Mouse (Mus musculus) midbrain, embryonic 13.5 days (tissue): ENCODE results near the gene Tnni3k. TPM values are rescaled to one million over a fixed set of nuclear protein-coding genes. Genes with fewer than 3 reads are reported as not detected.
"Not testable (repeated sequence)": the region's sequence is repeated elsewhere in the genome, so short reads cannot be mapped to it uniquely, and the experiment has no call there.

Experiments used
- ATAC-seq: fragments of 200-750 bp; cut with Nextera tagmentation; 2 replicates; pipeline ENCODE4 v1.8.0; 2017; ENCODE audit warnings: mild to moderate bottlenecking, moderate TSS enrichment, moderate library complexity
- H3K27ac ChIP-seq: fragments of 300-500 bp; sonication (generic); 2 replicates; pipeline ENCODE4 v1.5.1; 2015; ENCODE audit warnings: inconsistent platforms, mild to moderate bottlenecking, moderate library complexity
- H3K27me3 ChIP-seq: fragments of 300-500 bp; sonication (generic); 2 replicates; pipeline ENCODE4 v1.6.1; 2015; ENCODE audit warnings: mild to moderate bottlenecking, inconsistent platforms
- H3K36me3 ChIP-seq: fragments of 300-500 bp; sonication (generic); 2 replicates; pipeline ENCODE4 v1.6.1; 2015; ENCODE audit warnings: mild to moderate bottlenecking, inconsistent platforms
- H3K4me1 ChIP-seq: fragments of 300-500 bp; sonication (generic); replicated peaks from 2 replicates; pipeline ENCODE4 v1.6.1; 2015; ENCODE audit warnings: inconsistent platforms
- H3K4me2 ChIP-seq: fragments of 300-500 bp; sonication (generic); replicated peaks from 2 replicates; pipeline ENCODE4 v1.6.1; 2015; ENCODE audit warnings: moderate library complexity, mild to moderate bottlenecking, inconsistent platforms
- H3K4me3 ChIP-seq: fragments of 300-500 bp; sonication (generic); replicated peaks from 2 replicates; pipeline ENCODE4 v1.5.1; 2015; ENCODE audit warnings: mild to moderate bottlenecking, inconsistent platforms
- H3K9ac ChIP-seq: fragments of 300-500 bp; sonication (generic); replicated peaks from 2 replicates; pipeline ENCODE4 v1.6.1; 2015; ENCODE audit warnings: mild to moderate bottlenecking, inconsistent platforms
- H3K9me3 ChIP-seq: fragments of 300-500 bp; sonication (generic); 2 replicates; pipeline ENCODE4 v1.6.1; 2016; ENCODE audit warnings: mild to moderate bottlenecking, inconsistent platforms
- WGBS: fragments of 180-500 bp; shearing (Covaris S2); methylation state at CpG from one replicate; pipeline ENCODE4 v1.1.7; 2015; 5-methylcytosine and 5-hydroxymethylcytosine counted together
- polyA plus RNA-seq: library from polyadenylated mRNA; unstranded; fragments of >200 nt; fragmentation: Nextera tagmentation; extraction: Ambion mirVana; gene quantifications from 2 replicates; pipeline ENCODE4 v1.2.1, GENCODE M21; 2015

The Tnni3k gene
- polyA plus RNA-seq, 1 experiment from 2014 or later = 0.08 TPM

DNA sequence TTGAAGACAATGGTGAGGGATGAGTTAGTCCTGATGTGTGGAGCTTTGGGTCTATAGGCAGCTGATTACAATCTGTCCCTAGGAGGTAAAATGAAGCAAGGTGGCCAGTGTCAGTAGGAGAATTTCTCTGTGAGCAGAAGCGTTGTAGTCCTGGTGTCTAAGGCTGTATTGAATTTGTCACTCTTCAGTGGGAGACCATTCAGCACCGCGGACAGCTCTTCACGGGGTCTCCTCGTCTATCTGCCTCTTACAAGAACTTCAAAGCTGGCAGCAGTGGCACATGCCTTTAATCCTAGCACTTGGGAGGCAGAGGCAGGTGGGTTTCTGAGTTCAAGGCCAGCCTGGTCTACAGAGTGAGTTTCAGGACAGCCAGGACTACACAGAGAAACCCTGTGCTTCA, 235.5 kb downstream of the Tnni3k start:
- not testable (repeated sequence) for H3K4me3 ChIP-seq, H3K27ac ChIP-seq, H3K4me2 ChIP-seq, H3K9me3 ChIP-seq, H3K27me3 ChIP-seq, H3K9ac ChIP-seq, ATAC-seq, H3K36me3 ChIP-seq
- H3K4me1 ChIP-seq = peaks cover 22% of the 10 kb centered on the region
- 20% methylated on average over 5 of the region's 5 CpGs for WGBS

DNA sequence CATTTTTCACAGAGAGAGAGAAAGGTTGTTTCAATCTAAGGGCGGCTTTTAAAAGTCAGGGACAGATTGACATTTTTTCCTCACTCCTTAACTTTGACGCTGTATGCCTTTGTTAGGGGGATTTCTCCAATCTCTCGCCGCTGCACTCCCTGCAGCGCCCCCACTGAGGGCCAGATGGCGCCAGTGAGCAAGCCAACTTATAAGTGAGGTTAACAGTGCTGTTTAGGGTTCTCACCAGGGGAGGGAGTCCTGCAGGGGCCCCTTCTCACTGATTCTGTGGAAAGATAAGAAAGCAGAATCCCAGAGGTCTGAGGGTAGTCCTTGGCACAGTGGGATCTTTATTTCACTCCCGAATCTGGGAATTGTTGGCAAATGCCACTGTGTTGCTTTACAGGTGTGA, 237.5 kb downstream of the Tnni3k start:
- H3K27me3 ChIP-seq = no peaks in the 10 kb centered on the region
- no peaks in the 10 kb centered on the region for H3K36me3 ChIP-seq
- H3K4me3 ChIP-seq = peak overlapping the region; percentile 31
- peak overlapping the region; percentile 80 for H3K27ac ChIP-seq
- ATAC-seq = peak; percentile 57
- H3K9me3 ChIP-seq = no peaks in the 10 kb centered on the region
- H3K4me2 ChIP-seq = peak overlapping the region; percentile 52
- 3% methylated on average over 7 of the region's 7 CpGs for WGBS
- peak overlapping the region; percentile 55 for H3K9ac ChIP-seq
- H3K4me1 ChIP-seq = peaks cover 22% of the 10 kb centered on the region

DNA sequence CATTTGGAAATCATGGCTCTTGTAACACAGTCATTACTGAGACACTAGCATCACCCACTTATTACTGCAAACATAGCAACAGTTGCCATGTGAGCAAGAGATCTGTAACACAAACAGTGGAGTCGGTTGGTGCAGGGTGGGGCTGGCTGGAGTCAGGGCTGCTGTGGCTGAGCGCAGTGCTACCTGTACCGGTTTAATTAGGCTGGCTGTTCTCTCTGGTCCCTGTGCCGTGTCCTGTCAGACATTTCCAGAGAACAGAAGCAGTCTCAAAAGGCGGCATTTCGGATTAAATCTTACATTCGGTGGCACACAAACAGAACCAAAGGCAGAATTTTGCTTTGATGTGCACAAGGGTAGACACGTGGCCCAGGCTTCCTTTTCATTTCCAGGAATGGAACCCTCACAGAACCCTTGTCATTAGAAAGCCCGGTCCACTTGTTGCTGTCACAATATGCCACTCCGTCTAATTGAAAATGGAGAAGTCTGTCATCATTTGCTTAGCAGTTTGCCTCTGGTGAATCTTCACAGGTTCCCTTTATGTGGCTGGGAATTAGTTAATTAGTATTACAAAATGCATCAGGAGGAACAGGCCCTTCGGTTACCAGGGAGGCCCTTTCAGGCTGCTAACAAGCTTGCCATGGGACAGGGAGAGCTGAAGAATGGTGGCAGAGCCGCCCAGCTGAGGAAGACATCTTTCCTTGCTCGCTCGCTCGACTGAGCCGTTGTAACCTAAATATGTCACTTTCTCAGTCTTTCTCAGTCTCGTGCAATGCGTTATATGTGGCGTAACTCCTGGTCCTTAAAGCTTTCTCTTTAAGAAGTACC, 238.2 kb downstream of the Tnni3k start:
- Histone ChIP-seq H3K9me3 (no peaks in the 10 kb centered on the region), H3K4me3 (peak overlapping the region; percentile 31), H3K27me3 (no peaks in the 10 kb centered on the region), H3K36me3 (no peaks in the 10 kb centered on the region), H3K4me2 (peak overlapping the region; percentile 52), H3K27ac (peak overlapping the region; percentile 80), H3K4me1 (peaks cover 22% of the 10 kb centered on the region), H3K9ac (peak overlapping the region; percentile 55)
- 15% methylated on average over 19 of the region's 19 CpGs for WGBS
- peak; percentile 94 for ATAC-seq

DNA sequence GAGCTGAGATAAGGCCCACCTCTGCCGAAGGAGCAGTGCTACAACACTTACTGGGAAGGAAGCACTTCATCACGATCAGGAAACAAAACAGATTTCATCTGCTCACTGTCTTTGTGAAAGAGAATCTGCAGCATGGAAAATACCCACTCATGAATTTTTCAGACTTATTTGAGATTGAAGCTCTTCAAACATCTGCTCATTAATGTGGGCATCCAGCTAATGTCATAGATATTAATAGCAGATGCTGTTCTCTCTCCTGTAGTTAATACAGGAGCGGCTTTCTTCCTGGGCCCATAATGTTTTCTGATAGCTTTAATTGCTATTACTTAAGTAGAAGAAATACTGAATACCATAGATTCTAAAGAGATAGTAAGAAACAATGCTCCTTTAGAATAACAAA, 239.0 kb downstream of the Tnni3k start:
- no peak overlapping the region for H3K4me3 ChIP-seq
- H3K36me3 ChIP-seq = no peaks in the 10 kb centered on the region
- H3K9me3 ChIP-seq = no peaks in the 10 kb centered on the region
- peaks cover 29% of the 10 kb centered on the region for H3K4me1 ChIP-seq
- no peak for ATAC-seq
- H3K27me3 ChIP-seq = no peaks in the 10 kb centered on the region
- 66% methylated on average over 3 of the region's 3 CpGs for WGBS
- peak overlapping the region; percentile 80 for H3K27ac ChIP-seq
- H3K4me2 ChIP-seq = no peak overlapping the region
- no peak overlapping the region for H3K9ac ChIP-seq

DNA sequence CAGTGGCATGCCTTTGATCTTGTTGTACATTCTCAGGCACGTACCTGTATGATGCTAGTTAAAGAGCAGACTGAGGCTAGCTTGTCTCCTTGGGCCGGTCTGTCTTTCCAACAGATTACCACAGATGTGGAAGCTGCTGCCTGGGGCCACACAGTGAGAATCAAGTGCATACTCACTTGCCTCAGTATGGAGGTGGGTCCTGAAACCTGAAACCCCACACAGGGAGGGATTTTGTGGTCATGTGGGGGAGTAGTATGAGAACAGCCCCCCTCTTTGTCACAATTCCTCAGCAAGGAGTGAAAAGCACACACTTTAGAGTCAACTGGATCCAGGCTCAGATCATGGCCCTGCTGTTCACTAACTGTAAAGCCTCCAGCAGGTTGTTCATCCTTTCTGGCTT, 239.6 kb downstream of the Tnni3k start:
- Histone ChIP-seq H3K36me3 (no peaks in the 10 kb centered on the region), H3K4me3 (no peak overlapping the region), H3K9me3 (no peaks in the 10 kb centered on the region), H3K4me2 (no peak overlapping the region), H3K27me3 (no peaks in the 10 kb centered on the region), H3K4me1 (peaks cover 35% of the 10 kb centered on the region), H3K9ac (no peak overlapping the region), H3K27ac (peak overlapping the region; percentile 80)
- 74% methylated on average over 2 of the region's 2 CpGs for WGBS
- ATAC-seq = no peak

DNA sequence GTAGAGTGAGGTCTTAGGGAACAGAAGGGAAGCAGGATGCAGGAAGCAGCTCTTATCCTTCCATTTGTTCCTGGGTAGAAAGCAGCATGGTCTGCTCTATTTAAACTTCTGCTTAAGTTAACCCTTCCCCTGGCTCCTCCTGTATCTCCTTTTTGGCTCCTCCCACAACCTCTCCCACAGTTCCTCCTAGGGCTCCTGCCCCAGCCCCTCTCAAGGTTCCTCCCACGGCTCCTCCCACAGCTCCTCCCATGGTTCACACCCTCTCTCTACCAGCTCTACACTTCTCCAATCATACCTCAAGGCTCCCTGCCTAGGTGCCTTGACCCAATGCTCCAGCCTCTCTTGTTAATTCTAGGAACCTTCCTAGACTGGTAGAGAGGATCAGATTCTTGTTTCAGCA, 242.3 kb downstream of the Tnni3k start:
- 64% methylated on average over 1 of the region's 1 CpGs for WGBS
- no peak overlapping the region for H3K27ac ChIP-seq
- H3K4me2 ChIP-seq = no peak overlapping the region
- ATAC-seq = no peak
- H3K27me3 ChIP-seq = no peaks in the 10 kb centered on the region
- H3K9ac ChIP-seq = no peak overlapping the region
- no peak overlapping the region for H3K4me3 ChIP-seq
- H3K36me3 ChIP-seq = no peaks in the 10 kb centered on the region
- no peaks in the 10 kb centered on the region for H3K9me3 ChIP-seq
- H3K4me1 ChIP-seq = peaks cover 42% of the 10 kb centered on the region

DNA sequence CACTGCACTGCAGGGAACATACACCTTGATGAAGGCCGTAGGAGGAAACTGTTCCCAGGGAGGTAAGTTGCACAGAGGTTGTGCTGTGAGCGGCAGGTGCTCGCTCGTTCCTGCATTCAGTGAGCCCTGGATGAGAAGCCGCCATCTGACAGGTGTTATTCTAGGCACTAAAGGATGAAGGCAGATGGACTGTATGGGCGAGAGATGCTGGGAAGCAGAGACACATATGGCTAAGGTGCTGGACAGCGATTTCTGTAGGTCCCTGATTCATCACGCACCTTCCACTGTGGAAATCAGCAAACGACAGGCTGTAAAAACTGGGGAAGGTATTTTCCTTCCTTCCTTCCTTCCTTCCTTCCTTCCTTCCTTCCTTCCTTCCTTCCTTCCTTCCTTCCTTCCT, 243.4 kb downstream of the Tnni3k start:
- Histone ChIP-seq H3K4me1 (peaks cover 44% of the 10 kb centered on the region), H3K27ac (0 out of 2 replicates have a peak overlapping the region, but pooled peaks have one; percentile 52), H3K9ac (no peak overlapping the region), H3K4me3 (no peak overlapping the region), H3K36me3 (no peaks in the 10 kb centered on the region), H3K4me2 (0 out of 2 replicates have a peak overlapping the region, but pooled peaks have one; percentile 7), H3K9me3 (no peaks in the 10 kb centered on the region), H3K27me3 (no peaks in the 10 kb centered on the region)
- ATAC-seq = no peak
- 81% methylated on average over 9 of the region's 9 CpGs for WGBS

DNA sequence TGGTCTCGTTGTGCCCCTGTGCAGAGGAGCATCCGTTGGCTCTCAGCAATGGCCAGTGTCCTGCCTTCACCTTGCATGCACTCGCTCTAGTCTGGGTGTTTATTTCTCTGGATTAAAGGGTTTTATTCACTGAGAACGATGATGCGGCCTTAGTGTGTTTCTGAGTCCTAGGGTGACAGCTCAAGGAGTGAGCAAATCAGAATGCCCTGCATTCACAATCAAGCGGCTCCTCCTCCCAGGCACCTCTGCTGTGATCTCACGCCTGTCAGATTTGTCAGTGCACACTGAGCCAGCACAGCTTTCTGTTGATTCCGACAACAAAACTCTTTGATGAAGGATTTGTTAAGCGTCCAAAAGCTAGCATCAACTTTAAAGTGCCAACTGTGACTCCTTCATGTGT, 243.9 kb downstream of the Tnni3k start:
- Histone ChIP-seq H3K27me3 (no peaks in the 10 kb centered on the region), H3K9ac (peak overlapping the region; percentile 57), H3K4me1 (peaks cover 44% of the 10 kb centered on the region), H3K9me3 (no peaks in the 10 kb centered on the region), H3K36me3 (no peaks in the 10 kb centered on the region), H3K4me3 (no peak overlapping the region), H3K4me2 (peak overlapping the region; percentile 7; the same call in 1 of the 2 replicates), H3K27ac (peak overlapping the region; percentile 52)
- ATAC-seq = peak; percentile 31; the same call in 1 of the 2 replicates
- 25% methylated on average over 9 of the region's 9 CpGs for WGBS

DNA sequence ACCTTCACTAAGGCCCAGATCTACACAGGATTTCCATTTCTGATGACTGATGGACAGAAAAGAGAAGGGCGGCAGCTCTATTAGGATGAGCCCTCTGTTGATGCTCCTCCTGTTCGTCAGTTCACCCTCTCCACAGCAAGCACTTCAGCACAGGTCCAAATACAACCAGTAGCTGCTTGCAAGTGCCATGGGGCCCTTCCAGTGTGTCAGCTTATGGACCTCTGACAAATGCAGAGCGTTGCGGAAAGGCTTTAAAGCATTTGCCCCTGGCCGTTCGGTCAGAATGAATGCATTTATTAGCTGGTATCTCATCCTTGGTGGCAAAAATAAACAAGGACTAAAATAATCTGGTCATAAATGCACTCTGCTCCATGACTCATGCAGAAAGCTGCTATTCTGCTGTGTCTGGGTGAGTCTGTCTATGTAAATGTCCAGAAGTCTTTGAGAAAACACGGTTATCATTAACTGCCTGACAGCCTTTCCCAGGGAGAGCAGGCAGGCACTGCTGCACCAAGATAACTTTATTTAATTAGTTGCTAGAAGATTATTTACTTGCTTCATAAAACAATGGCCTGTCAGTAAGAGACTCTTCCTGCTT, 244.8 kb downstream of the Tnni3k start:
- H3K9me3 ChIP-seq = no peaks in the 10 kb centered on the region
- no peak overlapping the region for H3K4me2 ChIP-seq
- peak overlapping the region; percentile 52 for H3K27ac ChIP-seq
- no peaks in the 10 kb centered on the region for H3K27me3 ChIP-seq
- no peak overlapping the region for H3K4me3 ChIP-seq
- ATAC-seq = no peak
- WGBS = 64% methylated on average over 7 of the region's 7 CpGs
- 0 out of 2 replicates have a peak overlapping the region, but pooled peaks have one; percentile 0 for H3K9ac ChIP-seq
- H3K36me3 ChIP-seq = no peaks in the 10 kb centered on the region
- H3K4me1 ChIP-seq = peaks cover 43% of the 10 kb centered on the region

DNA sequence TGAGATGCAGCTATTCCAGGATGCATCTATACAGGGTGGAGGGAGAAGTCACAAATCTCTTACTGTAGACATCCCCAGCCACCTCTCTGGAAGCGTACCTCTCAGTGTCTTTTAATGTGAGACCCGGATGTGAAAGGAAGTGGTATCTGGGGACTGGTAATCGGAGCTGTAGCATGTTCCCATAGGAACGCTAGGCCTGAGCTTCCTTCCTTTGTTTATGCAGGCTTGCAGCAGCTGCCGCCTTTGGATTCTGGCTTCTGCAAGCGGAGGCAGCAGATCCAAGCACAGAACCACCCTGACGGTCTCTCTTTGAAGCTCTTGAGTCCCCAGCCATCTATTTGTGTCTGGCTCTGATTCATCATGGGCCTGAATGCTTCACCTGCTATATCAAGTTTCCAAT, 248.6 kb downstream of the Tnni3k start:
- Histone ChIP-seq H3K27me3 (no peaks in the 10 kb centered on the region), H3K9me3 (no peaks in the 10 kb centered on the region), H3K4me1 (peaks cover 40% of the 10 kb centered on the region), H3K36me3 (no peaks in the 10 kb centered on the region), H3K4me3 (no peak overlapping the region), H3K9ac (0 out of 2 replicates have a peak overlapping the region, but pooled peaks have one; percentile 10), H3K4me2 (no peak overlapping the region), H3K27ac (peak overlapping the region; percentile 78)
- 13% methylated on average over 7 of the region's 7 CpGs for WGBS
- peak; percentile 80 for ATAC-seq

DNA sequence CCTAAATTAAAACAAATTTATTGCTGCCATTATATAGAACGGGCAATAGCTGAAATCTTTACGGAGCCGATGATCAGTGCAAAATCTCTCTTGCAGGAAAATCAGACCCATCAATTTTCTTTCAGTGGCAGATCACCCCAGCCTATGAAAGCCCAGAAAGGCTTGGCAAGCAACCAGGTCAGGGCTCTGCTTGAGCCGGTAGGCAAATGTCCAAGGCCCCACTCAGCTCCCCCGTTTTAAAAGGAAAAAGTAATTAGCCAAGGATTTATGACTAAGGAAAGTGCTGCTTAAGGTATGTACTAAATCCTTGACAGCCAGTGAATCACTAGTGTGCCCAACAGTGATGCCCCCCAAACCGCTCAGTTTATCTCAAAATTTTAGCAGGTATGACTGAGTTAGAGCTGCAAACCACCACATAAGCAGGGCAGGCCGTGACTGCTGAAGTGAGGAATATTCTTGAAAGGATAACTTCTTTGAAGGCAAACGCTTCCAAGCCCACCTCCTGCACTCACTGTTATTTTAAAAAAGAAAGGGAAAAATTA, 254.2 kb downstream of the Tnni3k start:
- H3K27me3 ChIP-seq = no peaks in the 10 kb centered on the region
- no peaks in the 10 kb centered on the region for H3K9me3 ChIP-seq
- H3K4me3 ChIP-seq = no peak overlapping the region
- 80% methylated on average over 8 of the region's 8 CpGs for WGBS
- no peak overlapping the region for H3K4me2 ChIP-seq
- no peak for ATAC-seq
- peaks cover 10% of the 10 kb centered on the region for H3K4me1 ChIP-seq
- no peak overlapping the region for H3K27ac ChIP-seq
- no peaks in the 10 kb centered on the region for H3K36me3 ChIP-seq
- no peak overlapping the region for H3K9ac ChIP-seq

DNA sequence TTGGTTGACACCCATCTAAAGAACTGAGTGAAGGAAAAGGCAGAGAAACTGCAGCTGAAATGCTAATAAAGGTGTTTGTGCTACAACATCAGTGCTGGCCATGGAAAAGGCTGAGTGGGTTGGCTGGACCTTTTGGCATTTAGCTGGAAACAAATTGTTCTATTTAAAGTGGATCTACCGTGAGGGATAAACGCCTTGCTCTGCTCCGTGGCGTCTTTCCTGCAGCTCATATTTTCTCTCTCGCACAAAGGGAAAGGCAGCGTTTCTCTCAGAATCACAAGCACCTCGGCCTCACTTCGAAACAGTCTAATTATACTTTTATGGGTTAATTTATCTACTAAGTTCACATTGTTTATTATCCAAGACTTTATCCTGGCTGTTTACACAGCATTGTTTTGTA, 254.8 kb downstream of the Tnni3k start:
- Histone ChIP-seq H3K4me3 (no peak overlapping the region), H3K9ac (no peak overlapping the region), H3K4me1 (peaks cover 6% of the 10 kb centered on the region), H3K4me2 (no peak overlapping the region), H3K36me3 (no peaks in the 10 kb centered on the region), H3K9me3 (no peaks in the 10 kb centered on the region), H3K27ac (0 out of 2 replicates have a peak overlapping the region, but pooled peaks have one; percentile 9), H3K27me3 (no peaks in the 10 kb centered on the region)
- ATAC-seq = no peak
- 68% methylated on average over 8 of the region's 8 CpGs for WGBS
